Mouse (Mus musculus) ES-Bruce4 (cell line): ENCODE measurements around the gene Gm17660.
"Not testable (repeated sequence)": the region's sequence is repeated elsewhere in the genome, so short reads cannot be mapped to it uniquely, and the experiment has no call there.

ENCODE experiments used
- CTCF ChIP-seq: IDR thresholded peaks from one replicate; pipeline ENCODE4 v1.8.1; 2011; ENCODE audit warnings: low read depth, low read length
- POLR2A ChIP-seq: IDR thresholded peaks from one replicate; pipeline ENCODE4 v1.8.1; 2011; ENCODE audit warnings: low read length; ENCODE audit not compliant: insufficient read depth

DNA sequence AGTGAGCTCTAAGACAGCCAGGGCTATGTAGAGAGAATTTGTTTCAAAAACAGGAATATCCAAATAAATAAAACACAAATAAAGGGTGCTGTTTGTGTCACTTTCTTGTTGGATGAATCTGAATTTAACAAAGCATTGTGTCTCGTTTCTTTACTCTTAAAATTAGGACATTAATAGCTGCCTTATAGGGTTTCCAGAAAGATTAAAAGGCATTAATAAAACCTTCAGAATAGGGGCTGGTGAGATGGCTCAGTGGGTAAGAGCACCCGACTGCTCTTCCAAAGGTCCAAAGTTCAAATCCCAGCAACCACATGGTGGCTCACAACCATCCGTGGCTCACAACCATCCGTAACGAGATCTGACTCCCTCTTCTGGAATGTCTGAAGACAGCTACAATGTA is 53.2 kb downstream of the Gm17660 start:
- TF ChIP-seq CTCF, POLR2A: not testable (repeated sequence)
